Mouse (Mus musculus): Measurements from ENCODE around the gene Fam53b.

DNA sequence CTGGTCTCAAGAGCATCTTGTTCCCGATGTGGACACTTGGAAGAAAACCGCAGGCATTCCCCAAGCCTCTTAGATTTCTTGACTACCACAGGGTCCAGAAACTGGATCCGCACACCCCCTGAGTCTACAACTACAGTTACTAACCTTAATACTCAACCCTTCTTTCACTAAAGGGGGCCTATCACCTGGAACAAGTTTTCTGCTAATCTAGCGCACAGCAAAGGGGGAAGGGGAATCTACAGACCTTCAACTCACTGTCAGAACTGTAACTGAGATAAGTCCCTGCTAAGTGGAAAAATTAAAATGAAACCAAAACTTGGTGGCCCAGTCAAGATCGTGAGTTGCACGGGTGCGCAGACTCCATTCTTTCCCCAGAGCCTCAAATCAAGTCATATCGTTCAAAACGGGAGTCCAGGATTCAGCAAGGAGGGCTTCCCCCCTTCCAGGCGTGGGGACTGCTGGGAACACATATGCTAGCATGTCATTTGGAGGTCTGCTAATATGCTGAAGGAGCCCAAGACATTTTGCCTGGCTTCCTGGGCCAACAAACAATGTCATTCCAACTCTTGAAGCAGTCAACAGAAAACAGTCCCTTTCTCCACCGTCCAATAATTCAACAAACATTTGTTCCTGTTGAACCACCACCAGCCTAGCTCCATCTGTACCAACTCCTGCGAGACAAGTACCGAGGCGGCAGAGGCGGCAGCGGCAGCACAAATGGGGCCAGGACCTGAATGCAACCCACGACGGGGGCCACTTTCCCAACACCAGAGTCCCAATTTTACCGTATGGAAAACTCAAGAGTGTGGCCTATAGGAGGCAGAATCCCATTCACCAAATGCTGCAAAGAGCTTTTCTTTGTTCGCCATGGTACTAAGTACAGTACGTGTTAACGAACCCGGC is 1.7 kb downstream of the Fam53b start:
- no peak for TF ChIP-seq POLR2A (IDR thresholded peaks at IDR 0.05; ENCODE audit: insufficient read length, low read depth)
- TF ChIP-seq USF1 (IDR thresholded peaks at IDR 0.05; ENCODE audit: low read depth) = no peak
- TF ChIP-seq REST (IDR thresholded peaks at IDR 0.05; ENCODE audit: insufficient read depth, insufficient read length) = no peak
